Mouse (Mus musculus) hindbrain, embryonic 11.5 days (tissue): ENCODE measurements at regions not wholly inside any gene's neighbourhood (a gene's known extent, or its start where the extent isn't known, plus 50 kb on each side); places are given as distances from the start of the nearest gene placed in this dataset.

Source experiments
- ATAC-seq: fragments of 200-750 bp; cut with Nextera tagmentation; 2 replicates; pipeline ENCODE4 v1.8.0; 2017; ENCODE audit warnings: mild to moderate bottlenecking, moderate TSS enrichment, moderate library complexity; ENCODE audit not compliant: low FRiP score
- DNase-seq: peaks from one replicate; pipeline ENCODE4 v3.0.0-alpha.2; 2015; ENCODE audit warnings: low spot score
- H3K27ac ChIP-seq: fragments of 300-500 bp; sonication (generic); 2 replicates; pipeline ENCODE4 v1.5.1; 2014; ENCODE audit warnings: mild to moderate bottlenecking, low read depth, low read length
- H3K27me3 ChIP-seq: fragments of 300-500 bp; sonication (generic); 2 replicates; pipeline ENCODE4 v1.6.1; 2014; ENCODE audit warnings: mild to moderate bottlenecking, low read length, moderate library complexity, mixed read lengths; ENCODE audit not compliant: control insufficient read depth, insufficient read depth
- H3K36me3 ChIP-seq: fragments of 300-500 bp; sonication (generic); 2 replicates; pipeline ENCODE4 v1.6.1; 2014; ENCODE audit warnings: mild to moderate bottlenecking, low read length, moderate library complexity, mixed read lengths; ENCODE audit not compliant: control insufficient read depth, insufficient read depth
- H3K4me1 ChIP-seq: fragments of 300-500 bp; sonication (generic); replicated peaks from 2 replicates; pipeline ENCODE4 v1.6.1; 2014; ENCODE audit warnings: low read length, mixed read lengths; ENCODE audit not compliant: control insufficient read depth, insufficient read depth
- H3K4me2 ChIP-seq: fragments of 300-500 bp; sonication (generic); replicated peaks from 2 replicates; pipeline ENCODE4 v1.6.1; 2014; ENCODE audit warnings: mild to moderate bottlenecking, low read depth, low read length
- H3K4me3 ChIP-seq: fragments of 300-500 bp; sonication (generic); 2 replicates; pipeline ENCODE4 v1.5.1; 2014; ENCODE audit warnings: low read depth, low read length
- H3K9ac ChIP-seq: fragments of 300-500 bp; sonication (generic); 2 replicates; pipeline ENCODE4 v1.6.1; 2014; ENCODE audit warnings: low read depth, low read length
- H3K9me3 ChIP-seq: fragments of 300-500 bp; sonication (generic); 2 replicates; pipeline ENCODE4 v1.6.1; 2016; ENCODE audit warnings: low read length; ENCODE audit not compliant: control insufficient read depth
- WGBS: fragments of 180-500 bp; shearing (Covaris S2); extraction: QIAGEN DNeasy Blood & Tissue Kit; methylation state at CpG from one replicate; pipeline ENCODE4 v1.1.7; 2014; 5-methylcytosine and 5-hydroxymethylcytosine counted together

GRCm38 (mm10) chr16:92917356-92917755 is 91.4 kb upstream of the Runx1 start:
- H3K4me3 ChIP-seq = no peak overlapping the region
- H3K9me3 ChIP-seq = no peaks in the 10 kb centered on the region
- no peaks in the 10 kb centered on the region for H3K36me3 ChIP-seq
- H3K27ac ChIP-seq = no peak overlapping the region
- no peak overlapping the region for H3K9ac ChIP-seq
- no peaks in the 10 kb centered on the region for H3K4me1 ChIP-seq
- H3K4me2 ChIP-seq = no peak overlapping the region
- 80% methylated on average over 2 of the region's 2 CpGs for WGBS
- no peak for DNase-seq
- no peak for ATAC-seq
- no peaks in the 10 kb centered on the region for H3K27me3 ChIP-seq

GRCm38 (mm10) chr16:92915651-92916050 is 89.7 kb upstream of the Runx1 start:
- no peak overlapping the region for H3K4me3 ChIP-seq
- ATAC-seq (no peak), DNase-seq (no peak)
- H3K27ac ChIP-seq = no peak overlapping the region
- H3K9me3 ChIP-seq = no peaks in the 10 kb centered on the region
- no peaks in the 10 kb centered on the region for H3K4me1 ChIP-seq
- no peak overlapping the region for H3K9ac ChIP-seq
- H3K36me3 ChIP-seq = no peaks in the 10 kb centered on the region
- no peaks in the 10 kb centered on the region for H3K27me3 ChIP-seq
- 75% methylated on average over 6 of the region's 6 CpGs for WGBS
- no peak overlapping the region for H3K4me2 ChIP-seq

GRCm38 (mm10) chr16:92906873-92907272 is 80.9 kb upstream of the Runx1 start:
- no peak for ATAC-seq
- Histone ChIP-seq H3K9ac (no peak overlapping the region), H3K27me3 (no peaks in the 10 kb centered on the region), H3K36me3 (no peaks in the 10 kb centered on the region), H3K4me2 (no peak overlapping the region), H3K4me1 (no peaks in the 10 kb centered on the region), H3K27ac (no peak overlapping the region), H3K4me3 (no peak overlapping the region), H3K9me3 (no peaks in the 10 kb centered on the region)
- 90% methylated on average over 4 of the region's 4 CpGs for WGBS
- no peak for DNase-seq

GRCm38 (mm10) chr16:92905626-92906025 is 79.7 kb upstream of the Runx1 start:
- no peak overlapping the region for H3K9ac ChIP-seq
- no peaks in the 10 kb centered on the region for H3K4me1 ChIP-seq
- H3K9me3 ChIP-seq = no peaks in the 10 kb centered on the region
- H3K4me2 ChIP-seq = no peak overlapping the region
- 96% methylated on average over 6 of the region's 6 CpGs for WGBS
- ATAC-seq (no peak), DNase-seq (no peak)
- no peaks in the 10 kb centered on the region for H3K27me3 ChIP-seq
- H3K4me3 ChIP-seq = no peak overlapping the region
- no peaks in the 10 kb centered on the region for H3K36me3 ChIP-seq
- H3K27ac ChIP-seq = no peak overlapping the region

GRCm38 (mm10) chr16:92903892-92904473 is 78.0 kb upstream of the Runx1 start:
- H3K9ac ChIP-seq = no peak overlapping the region
- ATAC-seq = no peak
- H3K4me2 ChIP-seq = no peak overlapping the region
- H3K27me3 ChIP-seq = no peaks in the 10 kb centered on the region
- no peak overlapping the region for H3K27ac ChIP-seq
- DNase-seq = no peak
- no peak overlapping the region for H3K4me3 ChIP-seq
- H3K4me1 ChIP-seq = no peaks in the 10 kb centered on the region
- H3K36me3 ChIP-seq = no peaks in the 10 kb centered on the region
- no peaks in the 10 kb centered on the region for H3K9me3 ChIP-seq
- WGBS = 65% methylated on average over 9 of the region's 9 CpGs

- ATAC-seq = no peak
- H3K27ac ChIP-seq = no peak overlapping the region
- no peaks in the 10 kb centered on the region for H3K4me1 ChIP-seq
- H3K9ac ChIP-seq = no peak overlapping the region
- H3K27me3 ChIP-seq = no peaks in the 10 kb centered on the region
- no peak for DNase-seq
- H3K9me3 ChIP-seq = no peaks in the 10 kb centered on the region
- H3K4me3 ChIP-seq = no peak overlapping the region
- 84% methylated on average over 7 of the region's 7 CpGs for WGBS
- no peaks in the 10 kb centered on the region for H3K36me3 ChIP-seq
- H3K4me2 ChIP-seq = no peak overlapping the region
Observed at GRCm38 (mm10) chr16:92903486-92903885, 77.5 kb upstream of the Runx1 start.

- 79% methylated on average over 1 of the region's 1 CpGs for WGBS
- no peak for ATAC-seq
Observed at GRCm38 (mm10) chr16:92899704-92900103, 73.8 kb upstream of the Runx1 start.

GRCm38 (mm10) chr16:92891741-92892140 is 65.8 kb upstream of the Runx1 start:
- 54% methylated on average over 2 of the region's 2 CpGs for WGBS
- no peak overlapping the region for H3K27ac ChIP-seq
- DNase-seq (no peak), ATAC-seq (no peak)
- no peaks in the 10 kb centered on the region for H3K9me3 ChIP-seq
- H3K27me3 ChIP-seq = no peaks in the 10 kb centered on the region
- H3K4me1 ChIP-seq = no peaks in the 10 kb centered on the region
- H3K4me2 ChIP-seq = no peak overlapping the region
- no peaks in the 10 kb centered on the region for H3K36me3 ChIP-seq
- no peak overlapping the region for H3K4me3 ChIP-seq
- H3K9ac ChIP-seq = no peak overlapping the region

More at GRCm38 (mm10) chr16:92899704-92900103, 73.8 kb upstream of the Runx1 start:
- Histone ChIP-seq H3K4me2 (no peak overlapping the region), H3K27me3 (no peaks in the 10 kb centered on the region), H3K4me1 (no peaks in the 10 kb centered on the region), H3K36me3 (no peaks in the 10 kb centered on the region), H3K4me3 (no peak overlapping the region), H3K27ac (no peak overlapping the region), H3K9me3 (no peaks in the 10 kb centered on the region), H3K9ac (no peak overlapping the region)
- DNase-seq = no peak

GRCm38 (mm10) chr16:92890713-92891112 is 64.8 kb upstream of the Runx1 start:
- no peaks in the 10 kb centered on the region for H3K4me1 ChIP-seq
- ATAC-seq (no peak), DNase-seq (no peak)
- H3K27ac ChIP-seq = no peak overlapping the region
- H3K36me3 ChIP-seq = no peaks in the 10 kb centered on the region
- no peaks in the 10 kb centered on the region for H3K9me3 ChIP-seq
- H3K4me2 ChIP-seq = no peak overlapping the region
- no peak overlapping the region for H3K4me3 ChIP-seq
- 87% methylated on average over 3 of the region's 3 CpGs for WGBS
- H3K9ac ChIP-seq = no peak overlapping the region
- no peaks in the 10 kb centered on the region for H3K27me3 ChIP-seq
